Mouse (Mus musculus) midbrain, embryonic 15.5 days (tissue): ENCODE measurements around the gene Sox9. TPM values are rescaled to one million over a fixed set of nuclear protein-coding genes. Genes with fewer than 3 reads are reported as not detected.

Experiments used
- ATAC-seq: fragments of 200-750 bp; cut with Nextera tagmentation; replicated peaks from 2 replicates; pipeline ENCODE4 v1.8.0; 2017; ENCODE audit warnings: moderate TSS enrichment
- H3K27ac ChIP-seq: fragments of 300-500 bp; sonication (generic); 2 replicates; pipeline ENCODE4 v1.5.1; 2015; ENCODE audit warnings: mild to moderate bottlenecking, inconsistent platforms
- H3K27me3 ChIP-seq: fragments of 300-500 bp; sonication (generic); replicated peaks from 2 replicates; pipeline ENCODE4 v1.6.1; 2015; ENCODE audit warnings: inconsistent platforms
- H3K36me3 ChIP-seq: fragments of 300-500 bp; sonication (generic); replicated peaks from 2 replicates; pipeline ENCODE4 v1.6.1; 2015; ENCODE audit warnings: inconsistent platforms
- H3K4me1 ChIP-seq: fragments of 300-500 bp; sonication (generic); 2 replicates; pipeline ENCODE4 v1.6.1; 2015; ENCODE audit warnings: inconsistent platforms
- H3K4me2 ChIP-seq: fragments of 300-500 bp; sonication (generic); 2 replicates; pipeline ENCODE4 v1.6.1; 2015; ENCODE audit warnings: inconsistent platforms, mild to moderate bottlenecking, moderate library complexity
- H3K4me3 ChIP-seq: fragments of 300-500 bp; sonication (generic); 2 replicates; pipeline ENCODE4 v1.5.1; 2015; ENCODE audit warnings: mild to moderate bottlenecking, inconsistent platforms
- H3K9ac ChIP-seq: fragments of 300-500 bp; sonication (generic); 2 replicates; pipeline ENCODE4 v1.6.1; 2015; ENCODE audit warnings: mild to moderate bottlenecking, inconsistent platforms
- H3K9me3 ChIP-seq: fragments of 300-500 bp; sonication (generic); 2 replicates; pipeline ENCODE4 v1.6.1; 2016; ENCODE audit warnings: inconsistent platforms
- WGBS: fragments of 180-500 bp; shearing (Covaris S2); methylation state at CpG from one replicate; pipeline ENCODE4 v1.1.7; 2015; ENCODE audit warnings: mixed read lengths; 5-methylcytosine and 5-hydroxymethylcytosine counted together
- polyA plus RNA-seq: library from polyadenylated mRNA; unstranded; fragments of >200 nt; fragmentation: Nextera tagmentation; extraction: Ambion mirVana; gene quantifications from 2 replicates; pipeline ENCODE4 v1.2.1, GENCODE M21; 2015

Sox9 gene
- polyA plus RNA-seq: 43.0 and 49.3 TPM in 2 replicates

GRCm38 (mm10) chr11:112781994-112782356 lies at the start of gene Sox9:
Sox9 (plus strand) TSS chr11:112782224.
- Histone ChIP-seq H3K9ac (peak within 1 kb of the TSS; percentile 62), H3K4me3 (peak within 1 kb of the TSS; percentile 57), H3K4me1 (peaks cover 51% of the 10 kb centered on the region), H3K36me3 (no peaks in the 10 kb centered on the region), H3K27ac (peak within 1 kb of the TSS; percentile 77), H3K4me2 (peak within 1 kb of the TSS; percentile 98), H3K27me3 (peaks cover 14% of the 10 kb centered on the region; the same call in 1 of the 2 replicates), H3K9me3 (no peaks in the 10 kb centered on the region)
- 0% methylated on average over 15 of the region's 15 CpGs for WGBS
- ATAC-seq: peak; percentile 90

- WGBS: 78% methylated on average over 7 of the region's 7 CpGs
- Histone ChIP-seq H3K4me2 (no peak overlapping the region), H3K36me3 (no peaks in the 10 kb centered on the region), H3K9ac (no peak overlapping the region), H3K4me1 (no peaks in the 10 kb centered on the region), H3K9me3 (no peaks in the 10 kb centered on the region), H3K27ac (no peak overlapping the region), H3K27me3 (no peaks in the 10 kb centered on the region), H3K4me3 (no peak overlapping the region)
- no peak for ATAC-seq
These were observed 49.6 kb upstream of the Sox9 start for GRCm38 (mm10) chr11:112732401-112732800.

DNA sequence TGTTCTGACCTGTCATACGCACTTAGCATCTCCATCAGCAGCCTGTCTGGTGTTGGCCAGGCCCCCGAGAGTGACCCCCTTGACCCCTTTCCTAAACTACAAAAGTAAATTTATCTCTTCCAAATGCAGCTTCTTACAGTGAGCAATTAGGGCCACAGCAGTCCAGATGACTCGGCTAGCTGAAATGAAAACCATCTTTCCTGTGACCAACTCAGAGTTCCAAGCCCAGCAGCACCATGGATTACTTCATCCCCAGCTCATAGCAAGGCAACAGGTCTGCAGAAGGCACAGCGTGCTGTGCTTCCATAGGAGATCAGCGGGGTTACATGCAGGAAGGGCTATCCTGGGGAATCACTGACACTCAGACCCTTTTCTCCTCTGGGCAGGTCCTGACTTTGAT lies 45.0 kb upstream of the Sox9 start:
- ATAC-seq: no peak
- Histone ChIP-seq H3K4me2 (no peak overlapping the region), H3K36me3 (no peaks in the 10 kb centered on the region), H3K9me3 (no peaks in the 10 kb centered on the region), H3K9ac (no peak overlapping the region), H3K27me3 (no peaks in the 10 kb centered on the region), H3K4me3 (no peak overlapping the region), H3K27ac (no peak overlapping the region), H3K4me1 (no peaks in the 10 kb centered on the region)
- WGBS: 85% methylated on average over 5 of the region's 5 CpGs

DNA sequence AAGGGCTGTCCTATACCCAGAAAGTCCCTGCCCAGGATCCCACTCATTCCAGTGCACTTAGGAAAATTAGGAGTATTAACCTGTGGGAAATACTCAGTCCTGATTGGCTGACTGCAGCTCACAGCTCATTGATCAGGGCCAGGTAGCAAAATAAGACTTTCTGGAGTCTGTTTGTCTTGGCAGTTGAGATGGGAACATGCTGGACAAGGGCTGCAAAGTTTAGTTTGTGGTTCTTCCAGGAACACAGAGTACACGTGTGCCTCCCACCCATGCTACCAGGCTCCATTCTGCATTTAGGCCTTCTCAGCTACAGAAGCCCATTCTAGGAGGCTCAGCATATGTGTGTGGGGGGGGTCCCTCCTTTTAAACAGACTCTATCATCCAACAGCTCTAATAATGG lies 42.3 kb upstream of the Sox9 start:
- no peak overlapping the region for H3K9ac ChIP-seq
- H3K27ac ChIP-seq: no peak overlapping the region
- no peaks in the 10 kb centered on the region for H3K27me3 ChIP-seq
- no peak overlapping the region for H3K4me3 ChIP-seq
- no peak for ATAC-seq
- WGBS: 89% methylated on average over 1 of the region's 1 CpGs
- no peaks in the 10 kb centered on the region for H3K9me3 ChIP-seq
- H3K4me1 ChIP-seq: no peaks in the 10 kb centered on the region
- no peaks in the 10 kb centered on the region for H3K36me3 ChIP-seq
- H3K4me2 ChIP-seq: no peak overlapping the region

DNA sequence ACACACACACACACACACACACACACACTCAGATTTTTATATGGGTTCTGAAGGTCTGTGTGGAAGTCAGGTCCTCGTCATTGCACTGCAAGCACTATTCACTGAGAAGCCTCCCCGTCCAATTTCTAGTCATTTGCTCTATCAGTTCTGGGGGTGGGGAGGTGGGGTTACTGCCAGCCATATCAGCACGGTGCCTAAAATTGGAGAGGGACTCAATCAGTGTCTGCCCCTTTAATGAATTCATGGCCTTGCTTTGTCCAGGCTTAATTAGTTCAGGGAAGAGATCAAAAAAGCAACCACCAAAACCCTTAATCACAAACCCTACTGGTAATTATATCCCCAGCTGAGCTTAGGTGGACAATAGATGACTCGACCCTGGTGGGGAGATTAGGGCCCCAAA lies 25.5 kb upstream of the Sox9 start:
- Histone ChIP-seq H3K36me3 (no peaks in the 10 kb centered on the region), H3K4me3 (no peak overlapping the region), H3K4me1 (no peaks in the 10 kb centered on the region), H3K4me2 (no peak overlapping the region), H3K9ac (no peak overlapping the region), H3K9me3 (no peaks in the 10 kb centered on the region), H3K27ac (no peak overlapping the region), H3K27me3 (no peaks in the 10 kb centered on the region)
- no peak for ATAC-seq
- 9% methylated on average over 4 of the region's 4 CpGs for WGBS

DNA sequence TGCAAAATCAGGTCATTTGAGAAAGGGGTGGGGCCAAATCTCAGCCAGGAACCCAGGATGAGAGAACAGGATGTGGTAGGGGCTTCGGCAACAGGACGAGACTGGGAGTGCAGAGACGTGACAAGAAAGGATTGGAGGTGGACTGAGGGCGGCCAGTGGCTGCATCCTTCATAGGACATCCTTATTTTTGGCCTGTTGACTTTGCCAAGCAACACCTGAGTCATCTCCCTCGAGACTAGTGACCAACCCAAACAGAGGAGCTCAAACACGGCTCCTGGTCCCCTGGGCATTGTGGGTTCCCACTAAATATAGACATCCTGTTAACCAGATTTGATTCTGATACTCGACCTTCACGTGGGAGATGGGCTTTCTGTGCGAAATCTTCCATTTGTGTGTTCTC lies 24.0 kb upstream of the Sox9 start:
- Histone ChIP-seq H3K27ac (no peak overlapping the region), H3K4me1 (no peaks in the 10 kb centered on the region), H3K36me3 (no peaks in the 10 kb centered on the region), H3K4me2 (no peak overlapping the region), H3K4me3 (no peak overlapping the region), H3K9ac (no peak overlapping the region), H3K27me3 (no peaks in the 10 kb centered on the region), H3K9me3 (no peaks in the 10 kb centered on the region)
- no peak for ATAC-seq
- WGBS: 80% methylated on average over 9 of the region's 9 CpGs

- H3K4me2 ChIP-seq: no peak overlapping the region
- no peaks in the 10 kb centered on the region for H3K27me3 ChIP-seq
- no peak for ATAC-seq
- H3K27ac ChIP-seq: no peak overlapping the region
- WGBS: 94% methylated on average over 4 of the region's 4 CpGs
- no peaks in the 10 kb centered on the region for H3K36me3 ChIP-seq
- H3K4me3 ChIP-seq: no peak overlapping the region
- H3K9me3 ChIP-seq: no peaks in the 10 kb centered on the region
- no peak overlapping the region for H3K9ac ChIP-seq
- H3K4me1 ChIP-seq: no peaks in the 10 kb centered on the region
These were observed 15.1 kb upstream of the Sox9 start for GRCm38 (mm10) chr11:112766956-112767355.

GRCm38 (mm10) chr11:112767531-112768041 lies 14.4 kb upstream of the Sox9 start:
- no peak overlapping the region for H3K9ac ChIP-seq
- H3K4me1 ChIP-seq: no peaks in the 10 kb centered on the region
- H3K4me3 ChIP-seq: no peak overlapping the region
- WGBS: 88% methylated on average over 15 of the region's 15 CpGs
- no peak for ATAC-seq
- no peak overlapping the region for H3K27ac ChIP-seq
- H3K36me3 ChIP-seq: no peaks in the 10 kb centered on the region
- no peaks in the 10 kb centered on the region for H3K9me3 ChIP-seq
- no peaks in the 10 kb centered on the region for H3K27me3 ChIP-seq
- no peak overlapping the region for H3K4me2 ChIP-seq

GRCm38 (mm10) chr11:112772791-112773355 lies 9.2 kb upstream of the Sox9 start:
- Histone ChIP-seq H3K27me3 (peaks cover 16% of the 10 kb centered on the region; the same call in 1 of the 2 replicates), H3K4me1 (no peaks in the 10 kb centered on the region), H3K9me3 (no peaks in the 10 kb centered on the region), H3K4me3 (no peak overlapping the region), H3K4me2 (no peak overlapping the region), H3K9ac (no peak overlapping the region), H3K36me3 (no peaks in the 10 kb centered on the region), H3K27ac (no peak overlapping the region)
- 44% methylated on average over 11 of the region's 11 CpGs for WGBS
- no peak for ATAC-seq

DNA sequence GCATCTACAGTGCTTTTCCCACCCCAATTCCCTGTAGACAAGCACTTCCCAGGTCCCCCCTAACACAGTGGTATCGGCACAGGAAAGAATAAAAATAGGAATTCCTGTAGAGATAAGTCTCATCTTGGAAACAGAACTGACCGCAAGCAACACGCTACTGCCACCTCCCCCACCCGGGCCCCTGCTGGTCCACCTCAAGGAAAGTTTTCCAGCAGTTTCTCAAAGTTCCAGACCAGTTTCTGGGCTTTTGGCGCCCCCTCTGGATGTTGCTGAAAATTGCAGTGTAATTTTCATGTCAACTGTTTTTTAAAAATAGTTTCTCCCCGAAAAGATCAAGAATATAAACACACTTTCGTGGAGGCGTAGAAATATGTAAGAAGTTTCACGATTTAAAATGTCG lies 2.3 kb upstream of the Sox9 start:
- WGBS: 1% methylated on average over 10 of the region's 10 CpGs
- Histone ChIP-seq H3K9me3 (no peaks in the 10 kb centered on the region), H3K27ac (no peak overlapping the region), H3K27me3 (peaks cover 22% of the 10 kb centered on the region), H3K4me3 (no peak overlapping the region), H3K9ac (no peak overlapping the region), H3K4me1 (peaks cover 43% of the 10 kb centered on the region), H3K4me2 (no peak overlapping the region), H3K36me3 (no peaks in the 10 kb centered on the region)
- ATAC-seq: no peak

- peaks cover 49% of the 10 kb centered on the region for H3K4me1 ChIP-seq
These were observed 1.6 kb upstream of the Sox9 start for GRCm38 (mm10) chr11:112780394-112780920.

DNA sequence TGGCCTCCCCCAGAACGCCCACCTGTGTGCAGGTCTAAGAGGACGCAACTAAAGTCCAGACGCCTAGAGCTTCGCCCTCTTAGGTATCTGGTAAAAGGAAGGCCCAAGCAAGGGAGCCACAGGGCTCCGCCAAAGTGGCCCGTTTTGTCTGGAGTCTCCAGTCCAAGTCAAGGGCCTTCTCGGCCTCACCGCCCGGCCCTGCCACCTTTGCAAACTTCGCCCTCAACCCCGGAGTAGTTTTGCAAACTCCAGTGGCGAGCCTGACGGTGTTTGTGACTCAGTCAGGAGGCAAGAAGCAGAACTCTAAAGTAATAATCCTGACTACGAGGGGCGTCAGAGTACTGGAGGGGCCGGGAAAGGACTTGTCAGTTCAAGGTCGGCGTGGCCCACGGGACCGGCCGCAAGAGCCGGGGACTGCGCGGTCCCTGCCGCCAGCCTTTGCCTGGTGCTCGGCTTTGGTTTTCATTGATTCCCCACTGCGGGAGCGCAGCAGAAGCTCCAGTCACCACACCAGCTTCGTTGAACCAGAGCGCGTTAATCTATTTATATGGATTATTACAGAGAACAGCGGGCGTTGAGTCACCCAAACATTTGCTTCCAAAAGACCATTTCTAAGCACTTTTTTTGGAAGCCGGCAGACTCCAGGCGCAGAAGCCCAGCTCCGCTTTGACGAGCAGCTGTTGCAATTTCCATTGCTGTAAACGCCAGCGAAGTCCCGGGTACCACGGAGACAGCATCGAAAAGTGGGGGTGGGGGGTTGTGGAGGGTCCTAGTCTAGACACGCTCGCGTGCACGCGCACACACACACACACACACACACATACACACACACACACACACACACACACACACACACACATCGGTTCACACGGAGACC lies 751 bp upstream of the Sox9 start:
- ATAC-seq: peak; percentile 25
- Histone ChIP-seq H3K27ac (peak overlapping the region; percentile 36), H3K27me3 (peaks cover 20% of the 10 kb centered on the region), H3K9me3 (no peaks in the 10 kb centered on the region), H3K4me2 (peak overlapping the region; percentile 98), H3K36me3 (no peaks in the 10 kb centered on the region), H3K4me3 (peak overlapping the region; percentile 57), H3K9ac (peak overlapping the region; percentile 28; the same call in 1 of the 2 replicates), H3K4me1 (peaks cover 51% of the 10 kb centered on the region)
- WGBS: under 1% methylated on average over 45 of the region's 49 CpGs

More at GRCm38 (mm10) chr11:112780394-112780920, 1.6 kb upstream of the Sox9 start:
- no peak for ATAC-seq
- Histone ChIP-seq H3K4me2 (peak overlapping the region; percentile 98), H3K9ac (no peak overlapping the region), H3K27me3 (peaks cover 22% of the 10 kb centered on the region), H3K36me3 (no peaks in the 10 kb centered on the region), H3K27ac (0 out of 2 replicates have a peak overlapping the region, but pooled peaks have one; percentile 36), H3K4me3 (peak overlapping the region; percentile 57; the same call in 1 of the 2 replicates), H3K9me3 (no peaks in the 10 kb centered on the region)
- WGBS: 6% methylated on average over 19 of the region's 19 CpGs
